Mouse (Mus musculus): ENCODE data around the gene Msln. TPM values are rescaled to one million over a fixed set of nuclear protein-coding genes. Genes with fewer than 3 reads are reported as not detected.
"Not testable (repeated sequence)": the region's sequence is repeated elsewhere in the genome, so short reads cannot be mapped to it uniquely, and the experiment has no call there.

Gene Msln
- polyA plus RNA-seq, 1 experiment: 3.0 TPM

- DNase-seq (ENCODE audit: extremely low spot score in 1 of 2, low spot score in 1 of 2): peak; percentile 96 to 100
Measured at GRCm38 (mm10) chr17:25773549-25774120, 19.5 kb upstream of the Msln start, which contains the start of gene Narfl. TSS of gene Narfl (plus strand) at chr17:25773776.

GRCm38 (mm10) chr17:25769331-25769730 lies 15.2 kb upstream of the Msln start:
- no peak for DNase-seq (ENCODE audit: extremely low spot score in 1 of 2, low spot score in 1 of 2)

GRCm38 (mm10) chr17:25765886-25766285 lies 11.7 kb upstream of the Msln start:
- no peak for DNase-seq (ENCODE audit: extremely low spot score in 1 of 2, low spot score in 1 of 2)

- no peak for DNase-seq (ENCODE audit: extremely low spot score in 1 of 2, low spot score in 1 of 2)
Measured at GRCm38 (mm10) chr17:25762591-25762990, 8.4 kb upstream of the Msln start.

- peak in 1 of 2 experiments; percentile 77 for DNase-seq (ENCODE audit: extremely low spot score in 1 of 2, low spot score in 1 of 2)
Measured at GRCm38 (mm10) chr17:25761561-25761970, 7.4 kb upstream of the Msln start.

DNA sequence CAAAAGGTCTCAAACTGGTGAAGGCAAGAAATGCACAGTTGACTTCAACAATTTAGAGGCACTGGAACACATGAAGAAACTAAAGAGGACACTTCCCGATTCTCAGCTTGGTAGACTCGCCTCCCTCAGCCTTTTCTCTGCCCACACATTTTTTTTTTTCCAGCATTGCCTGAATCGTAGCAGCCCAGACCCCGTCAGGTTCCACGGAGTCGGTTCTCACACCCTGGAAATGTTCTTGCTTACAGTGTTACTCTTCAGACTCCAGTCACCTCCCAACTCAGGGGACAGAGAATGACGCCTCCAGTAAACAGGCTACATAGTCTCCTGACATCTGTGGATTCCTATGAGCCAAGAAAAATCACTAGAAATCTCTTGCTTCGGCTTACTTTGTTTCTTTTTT lies 6.0 kb upstream of the Msln start:
- DNase-seq (ENCODE audit: extremely low spot score in 1 of 2, low spot score in 1 of 2): peak in 1 of 2 experiments; percentile 67

- no peak for DNase-seq (ENCODE audit: extremely low spot score in 1 of 2, low spot score in 1 of 2)
Measured at GRCm38 (mm10) chr17:25757691-25758090, 3.5 kb upstream of the Msln start.

DNA sequence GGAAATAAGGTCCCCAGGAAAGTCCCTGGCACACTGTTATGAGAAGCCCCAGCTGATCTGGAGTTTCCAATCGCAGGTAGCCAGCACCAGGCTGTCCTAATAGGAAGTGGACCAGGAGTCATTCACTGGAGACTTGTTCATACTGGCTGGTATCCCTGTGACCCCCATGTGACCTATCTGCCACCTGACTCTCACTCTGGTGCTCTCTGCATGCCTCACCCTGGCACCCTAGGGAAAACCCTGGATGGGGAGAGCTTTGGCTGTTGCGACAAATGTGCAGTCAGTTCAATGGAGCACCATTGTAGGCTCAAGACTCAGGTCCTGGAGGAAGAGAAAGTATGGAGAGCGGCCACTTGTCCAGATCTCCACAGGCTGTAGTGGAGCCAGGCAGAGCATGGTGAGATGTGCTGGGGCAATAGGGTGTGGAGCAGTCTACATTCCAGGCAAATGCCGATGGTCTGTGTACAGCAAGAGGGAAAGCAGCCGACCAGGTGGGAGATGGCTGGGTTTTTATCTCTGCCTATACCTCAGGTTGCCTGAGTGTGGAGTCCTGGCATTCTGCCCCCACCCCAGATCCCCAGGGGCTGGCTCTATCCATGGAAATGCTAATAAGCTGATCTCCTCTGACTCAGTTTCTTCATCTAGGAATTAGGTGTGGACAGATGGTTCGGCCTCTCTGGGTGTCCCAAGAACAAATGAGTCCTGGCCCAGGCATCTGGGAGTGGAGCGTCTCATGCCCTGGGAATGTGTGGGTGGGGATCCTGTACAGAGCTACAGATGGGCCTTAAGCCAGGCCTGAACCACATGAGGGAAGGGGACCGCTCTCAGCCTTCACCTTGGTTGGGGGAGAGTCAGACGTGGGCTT lies 2.4 kb upstream of the Msln start:
- DNase-seq (ENCODE audit: extremely low spot score in 1 of 2, low spot score in 1 of 2): no peak

GRCm38 (mm10) chr17:25755627-25756377 lies 1.6 kb upstream of the Msln start:
- no peak for DNase-seq (ENCODE audit: extremely low spot score in 1 of 2, low spot score in 1 of 2)

DNA sequence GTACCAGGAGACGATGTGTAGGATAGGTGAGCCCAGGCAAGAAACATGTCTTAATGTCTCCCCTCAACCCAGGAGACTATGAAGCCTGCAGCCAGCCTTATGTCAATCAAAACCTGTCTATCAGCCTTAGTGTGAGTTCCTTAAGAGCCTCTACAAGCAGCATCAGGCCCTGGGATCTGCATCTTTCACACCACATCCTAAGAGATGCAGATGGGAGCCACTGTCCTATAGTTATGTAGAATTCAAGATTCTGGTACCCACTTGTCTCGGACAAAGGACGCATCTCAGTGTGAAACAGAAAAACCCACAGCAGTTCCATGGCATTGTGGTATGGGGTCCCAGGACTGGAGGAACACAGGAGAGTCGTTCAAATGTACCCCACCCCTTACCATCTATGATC lies 908 bp upstream of the Msln start:
- no peak for DNase-seq (ENCODE audit: extremely low spot score in 1 of 2, low spot score in 1 of 2)

DNA sequence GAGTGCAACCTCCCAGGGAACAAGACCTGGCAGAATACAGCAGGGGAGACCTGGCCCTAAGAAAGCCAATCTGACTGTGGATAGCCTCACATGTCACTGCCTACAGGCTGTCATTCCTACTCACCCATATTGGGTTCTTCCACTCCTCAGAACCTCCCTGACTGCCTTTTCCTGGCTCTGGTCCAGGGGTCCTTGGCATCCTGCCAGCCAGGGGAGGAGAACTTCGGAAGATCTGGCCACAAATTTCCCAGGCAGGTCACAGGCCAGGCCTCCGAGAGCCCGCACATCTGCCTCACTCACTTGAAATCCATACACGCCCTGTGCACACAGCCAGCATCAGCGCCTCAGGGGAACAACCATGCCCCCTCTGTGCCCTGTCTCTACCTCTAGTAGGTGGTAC lies 2.7 kb downstream of the Msln start:
- DNase-seq (ENCODE audit: extremely low spot score in 1 of 2, low spot score in 1 of 2): no peak

DNA sequence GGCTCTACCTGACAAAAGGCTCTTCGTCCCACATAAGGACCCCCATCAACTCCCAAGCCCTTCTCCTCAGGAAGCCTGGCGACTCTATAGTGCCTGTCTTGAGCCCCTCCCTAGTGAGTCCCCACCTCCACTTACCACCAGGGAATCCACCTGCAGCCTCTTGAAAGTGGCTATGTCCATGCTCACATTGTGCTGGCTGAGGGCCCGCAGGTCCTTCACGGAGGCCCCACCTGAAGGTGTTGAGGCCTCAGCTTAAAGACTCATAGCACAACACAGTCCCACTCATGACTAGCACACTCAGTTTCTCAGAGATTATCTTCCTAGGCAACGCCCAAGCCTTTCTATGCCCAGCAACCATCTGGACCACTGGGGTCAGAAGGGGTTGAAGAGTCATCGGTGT lies 4.9 kb downstream of the Msln start:
- no peak for DNase-seq (ENCODE audit: extremely low spot score in 1 of 2, low spot score in 1 of 2)

DNA sequence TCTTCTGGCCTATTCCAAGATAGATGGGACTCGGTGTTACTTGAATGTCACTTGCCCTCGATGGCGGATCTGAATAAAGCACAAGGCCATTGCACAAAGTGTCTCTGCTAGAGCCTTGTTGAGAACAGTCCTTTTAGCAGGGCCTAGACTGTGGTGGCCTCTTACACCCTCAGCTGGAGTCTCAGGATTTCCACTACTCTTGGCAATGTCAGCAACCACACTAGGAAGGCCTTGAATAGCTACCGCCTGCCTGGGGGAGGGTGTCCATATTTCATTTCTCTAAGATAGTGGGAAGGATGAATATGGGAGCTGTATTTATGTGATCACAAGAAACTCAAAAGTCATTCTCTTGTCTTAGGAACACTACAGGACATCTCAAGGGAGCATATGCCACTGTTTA lies 5.9 kb downstream of the Msln start:
- DNase-seq (ENCODE audit: extremely low spot score in 1 of 2, low spot score in 1 of 2): no peak

GRCm38 (mm10) chr17:25744311-25744710 lies 9.9 kb downstream of the Msln start:
- DNase-seq (ENCODE audit: extremely low spot score in 1 of 2, low spot score in 1 of 2): no peak

DNA sequence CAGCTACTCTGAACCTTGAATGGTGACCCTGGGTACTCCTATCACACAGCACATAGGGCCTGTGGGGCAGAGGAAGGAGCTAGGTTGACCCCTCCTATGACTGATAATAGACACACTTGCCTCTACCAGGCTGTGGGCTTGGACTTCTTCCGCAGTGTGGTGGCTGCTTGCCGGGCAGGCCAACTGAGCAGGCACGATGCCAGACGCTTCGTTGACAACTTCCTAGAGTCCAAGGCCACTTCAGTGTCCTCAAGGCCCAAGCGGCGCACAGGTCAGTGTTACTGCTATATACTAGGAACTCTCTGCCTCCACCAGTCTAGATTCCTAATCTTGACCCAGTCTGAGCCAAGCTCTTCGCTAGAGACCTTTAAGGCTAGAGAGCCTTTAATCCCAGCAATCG lies 10.3 kb downstream of the Msln start:
- DNase-seq (ENCODE audit: extremely low spot score in 1 of 2, low spot score in 1 of 2): no peak

DNA sequence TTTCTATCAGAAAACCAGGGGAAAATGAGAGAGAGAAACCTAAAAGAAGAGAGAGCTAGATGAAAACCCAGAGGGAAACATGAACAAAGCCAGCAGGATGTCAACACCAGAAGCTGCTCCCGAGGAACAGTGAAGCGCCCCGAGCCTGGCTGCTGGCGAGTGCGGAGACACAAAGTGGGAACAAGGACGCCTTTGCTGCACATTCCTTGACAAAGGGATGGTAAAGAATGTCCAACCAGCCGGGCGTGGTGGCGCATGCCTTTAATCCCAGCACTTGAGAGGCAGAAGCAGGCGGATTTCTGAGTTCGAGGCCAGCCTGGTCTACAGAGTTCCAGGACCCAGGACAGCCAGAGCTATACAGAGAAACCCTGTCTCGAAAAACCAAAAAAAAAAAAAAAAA lies 12.7 kb downstream of the Msln start:
- not testable (repeated sequence) for DNase-seq (ENCODE audit: extremely low spot score in 1 of 2, low spot score in 1 of 2)

GRCm38 (mm10) chr17:25738861-25739260 lies 15.3 kb downstream of the Msln start:
- DNase-seq (ENCODE audit: extremely low spot score in 1 of 2, low spot score in 1 of 2): no peak

DNA sequence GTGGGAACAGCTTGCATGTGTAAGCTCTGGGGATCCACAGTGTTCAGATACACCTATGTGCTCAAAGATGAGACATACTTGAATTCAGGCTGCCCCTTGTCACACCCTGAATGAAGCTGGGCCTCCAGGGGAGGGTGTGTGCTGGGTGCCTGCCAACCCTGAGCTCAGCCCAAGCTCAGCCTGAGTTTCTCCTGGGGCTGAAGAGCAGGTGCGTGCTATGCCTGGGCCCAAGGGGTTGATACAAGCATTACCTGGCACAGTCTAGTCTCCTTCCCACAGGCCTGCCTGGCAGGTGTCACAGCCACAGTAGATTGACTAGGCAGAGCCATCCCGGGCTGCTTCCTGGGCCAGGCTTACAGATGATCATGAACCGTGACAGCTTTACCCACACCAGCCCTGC lies 18.4 kb downstream of the Msln start, which contains the start of gene Mslnl:
Gene Mslnl, plus strand, starts transcription at position 298 of the 400 bp plus-strand sequence.
- DNase-seq (ENCODE audit: extremely low spot score in 1 of 2, low spot score in 1 of 2): no peak

DNA sequence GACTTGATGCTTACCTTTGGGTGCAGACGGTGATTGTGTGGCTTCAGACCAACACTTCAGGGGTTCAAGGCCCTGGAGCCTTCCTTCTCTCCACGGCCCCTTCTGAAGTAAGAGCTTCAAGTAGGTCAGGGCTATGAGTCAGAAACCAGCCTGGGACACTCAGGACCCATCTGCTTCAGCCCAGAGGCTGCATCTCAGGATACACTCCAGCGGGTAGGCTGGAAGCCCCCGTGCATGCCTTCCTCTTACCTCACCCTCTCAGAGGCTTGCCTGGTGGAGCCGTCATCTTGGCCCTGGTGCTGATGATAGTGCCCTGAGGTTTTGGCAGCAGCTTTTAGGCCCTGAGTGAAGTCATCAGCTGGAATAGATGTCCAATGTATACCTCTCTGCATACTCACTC lies 18.9 kb downstream of the Msln start:
- no peak for DNase-seq (ENCODE audit: extremely low spot score in 1 of 2, low spot score in 1 of 2)

DNA sequence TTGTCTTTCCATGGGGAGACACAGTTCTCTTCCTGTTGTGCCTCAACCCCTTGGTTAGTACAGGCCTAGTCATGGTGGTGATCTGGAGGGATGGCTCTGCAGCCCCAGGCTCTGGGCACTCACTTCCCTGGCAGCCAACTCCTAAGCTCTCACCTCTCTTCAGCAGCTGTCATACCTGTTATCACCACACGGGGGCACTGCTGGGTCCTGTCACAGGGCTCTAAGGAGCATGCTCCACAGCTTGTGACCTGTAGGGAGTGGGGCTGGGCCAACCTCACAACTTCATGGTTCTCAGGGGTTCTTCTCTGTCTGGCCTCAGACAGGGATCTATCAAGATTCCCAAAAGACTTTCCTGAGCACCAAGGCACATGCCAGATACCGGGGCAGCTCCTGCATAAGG lies 22.1 kb downstream of the Msln start:
- DNase-seq (ENCODE audit: extremely low spot score in 1 of 2, low spot score in 1 of 2): peak; percentile 68 to 94

DNA sequence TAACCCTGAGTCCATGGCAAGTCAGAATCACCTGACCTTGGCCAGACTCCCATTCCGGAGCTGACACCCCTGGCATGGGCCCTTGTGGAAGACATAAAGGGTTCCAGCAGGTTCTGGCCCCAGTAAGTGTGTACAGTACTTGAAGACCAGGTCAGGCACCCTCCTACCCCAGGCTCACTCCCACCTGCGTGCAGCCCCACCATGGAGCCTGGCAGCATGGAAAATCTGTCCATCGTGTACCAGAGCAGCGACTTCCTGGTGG lies 26.2 kb downstream of the Msln start:
- DNase-seq (ENCODE audit: extremely low spot score in 1 of 2, low spot score in 1 of 2): no peak

All from frontal cortex, adult 2 months (tissue).